Mouse (Mus musculus) spleen, postnatal 4 days (tissue): ENCODE results near the gene Olfr1051.
"Not testable (repeated sequence)": the region's sequence is repeated elsewhere in the genome, so short reads cannot be mapped to it uniquely, and the experiment has no call there.

Experiments
- DNase-seq, 2 experiments: peaks; one replicate each; pipeline ENCODE4 v3.0.0; 2022; ENCODE audit warnings: low spot score in 2 of 2

Olfr1051 gene

GRCm38 (mm10) chr2:86278988-86279387 lies at the start of gene Olfr1051:
TSS of gene Olfr1051 (minus strand) at chr2:86279088.
- not testable (repeated sequence) for DNase-seq

- no peak for DNase-seq
Observed at GRCm38 (mm10) chr2:86315184-86315583, 36.3 kb upstream of the Olfr1051 start, which contains the start of gene Olfr1053. TSS of gene Olfr1053 (minus strand) at chr2:86315284.

- DNase-seq = no peak
Observed at GRCm38 (mm10) chr2:86292155-86292554, 13.3 kb upstream of the Olfr1051 start, which contains the start of gene Olfr1052. TSS of gene Olfr1052 (plus strand) at chr2:86292455.

GRCm38 (mm10) chr2:86258228-86258627 lies 20.7 kb downstream of the Olfr1051 start, which contains the start of gene Olfr1049:
TSS of gene Olfr1049 (minus strand) at chr2:86258328.
- not testable (repeated sequence) for DNase-seq

- no peak for DNase-seq
Observed at GRCm38 (mm10) chr2:86240189-86240588, 38.7 kb downstream of the Olfr1051 start, which contains the start of gene Olfr1048. TSS of gene Olfr1048 (minus strand) at chr2:86240289.

- no peak for DNase-seq
Observed at GRCm38 (mm10) chr2:86231301-86231700, 47.6 kb downstream of the Olfr1051 start, which contains the start of gene Olfr1047. TSS of gene Olfr1047 (minus strand) at chr2:86231401.
